Mouse (Mus musculus) adrenal gland, adult 8-10 months (tissue): ENCODE measurements around the gene Dcaf8. TPM values are rescaled to one million over a fixed set of nuclear protein-coding genes. Genes with fewer than 3 reads are reported as not detected.
"Not testable (repeated sequence)": the region's sequence is repeated elsewhere in the genome, so short reads cannot be mapped to it uniquely, and the experiment has no call there.

ENCODE experiments used
- DNase-seq: peaks from one replicate; pipeline ENCODE4 v3.0.0; 2022
- total RNA-seq, 4 experiments: library from RNA; stranded (reverse); gene quantifications; 2 replicates each; pipeline ENCODE4 v1.2.4; 2022

Gene Dcaf8
- total RNA-seq, 4 experiments from 2014 or later, result 141 to 189 (median 156) TPM

- DNase-seq, result no peak
Measured at GRCm38 (mm10) chr1:172219451-172220406, 71.8 kb downstream of the Dcaf8 start, which contains the start of gene Casq1. Casq1 (minus strand) TSS chr1:172219868.

GRCm38 (mm10) chr1:172220414-172220813 lies 72.5 kb downstream of the Dcaf8 start:
- DNase-seq, result no peak

GRCm38 (mm10) chr1:172221297-172222063 lies 73.6 kb downstream of the Dcaf8 start:
- no peak for DNase-seq

- no peak for DNase-seq
Measured at GRCm38 (mm10) chr1:172228209-172228608, 80.3 kb downstream of the Dcaf8 start.

GRCm38 (mm10) chr1:172229215-172229614 lies 81.3 kb downstream of the Dcaf8 start:
- DNase-seq, result no peak

GRCm38 (mm10) chr1:172240945-172241708 lies 93.2 kb downstream of the Dcaf8 start:
- DNase-seq, result no peak

- DNase-seq, result no peak
Measured at GRCm38 (mm10) chr1:172242401-172242800, 94.5 kb downstream of the Dcaf8 start.

GRCm38 (mm10) chr1:172243547-172244205 lies 95.8 kb downstream of the Dcaf8 start:
- DNase-seq, result no peak

- not testable (repeated sequence) for DNase-seq
Measured at GRCm38 (mm10) chr1:172244645-172245044, 96.8 kb downstream of the Dcaf8 start.

Other genes with a start within 250 kb of the Dcaf8 start
- gene Slamf6, start 230.6 kb upstream of the Dcaf8 start, total RNA-seq, result 1 to 10 TPM in 1 of 4 experiments, under 1 TPM in 3; 0.14 to 1.0 (median 0.49) TPM
- 1 to 10 TPM; 4.8 to 7.7 (median 5.1) TPM for gene Vangl2, start 119.6 kb upstream of the Dcaf8 start, total RNA-seq
- gene Nhlh1, start 90.5 kb upstream of the Dcaf8 start, total RNA-seq, result not detected
- 100 to 1,000 TPM; 180 to 214 (median 195) TPM for gene Copa, start 65.6 kb upstream of the Dcaf8 start, total RNA-seq
- gene Ncstn, start 65.3 kb upstream of the Dcaf8 start, total RNA-seq, result 100 to 1,000 TPM; 110 to 135 (median 124) TPM
- 100 to 1,000 TPM in 3 of 4 experiments, 10 to 100 TPM in 1; 99.8 to 153 (median 120) TPM for gene Pex19, start 21.3 kb upstream of the Dcaf8 start, total RNA-seq
- gene Pea15a, start 58.7 kb downstream of the Dcaf8 start, total RNA-seq, result 10 to 100 TPM; 48.4 to 89.7 (median 63.1) TPM
- under 1 TPM in 3 of 4 experiments, not detected in 1; 0.21 to 0.30 (median 0.29) TPM for gene Casq1, start 71.8 kb downstream of the Dcaf8 start, total RNA-seq
- gene Atp1a4, start 110.3 kb downstream of the Dcaf8 start, total RNA-seq, result 1 to 10 TPM in 2 of 4 experiments, under 1 TPM in 2; 0.12 to 1.1 (median 0.76) TPM
- 10 to 100 TPM; 32.7 to 37.0 (median 35.8) TPM for gene Igsf8, start 113.6 kb downstream of the Dcaf8 start, total RNA-seq
- 100 to 1,000 TPM in 1 of 4 experiments, 10 to 100 TPM in 3; 34.9 to 107 (median 92.5) TPM for gene Atp1a2, start 150.0 kb downstream of the Dcaf8 start, total RNA-seq
- under 1 TPM; 0.10 to 0.95 (median 0.48) TPM for gene Kcnj9, start 181.2 kb downstream of the Dcaf8 start, total RNA-seq
- gene Kcnj10, start 193.1 kb downstream of the Dcaf8 start, total RNA-seq, result 1 to 10 TPM; 1.0 to 2.6 (median 1.7) TPM
- 10 to 100 TPM; 11.1 to 13.2 (median 11.8) TPM for gene Pigm, start 228.5 kb downstream of the Dcaf8 start, total RNA-seq